Mouse (Mus musculus): Measurements from ENCODE around the gene Trpc5.

- TF ChIP-seq CTCF (IDR thresholded peaks at IDR 0.05; ENCODE audit: low read depth, low read length) (no peak), POLR2AphosphoS5 (IDR thresholded peaks at IDR 0.05; ENCODE audit: insufficient replicate concordance, low read depth, low read length) (no peak), TAL1 (conservative IDR thresholded peaks at IDR 0.05; ENCODE audit: low read depth, low read length) (no peak)
Observed at GRCm38 (mm10) chrX:144408036-144408435, 279.9 kb downstream of the Trpc5 start.

Measured in G1E (cell line).